In the genomic region with DNA sequence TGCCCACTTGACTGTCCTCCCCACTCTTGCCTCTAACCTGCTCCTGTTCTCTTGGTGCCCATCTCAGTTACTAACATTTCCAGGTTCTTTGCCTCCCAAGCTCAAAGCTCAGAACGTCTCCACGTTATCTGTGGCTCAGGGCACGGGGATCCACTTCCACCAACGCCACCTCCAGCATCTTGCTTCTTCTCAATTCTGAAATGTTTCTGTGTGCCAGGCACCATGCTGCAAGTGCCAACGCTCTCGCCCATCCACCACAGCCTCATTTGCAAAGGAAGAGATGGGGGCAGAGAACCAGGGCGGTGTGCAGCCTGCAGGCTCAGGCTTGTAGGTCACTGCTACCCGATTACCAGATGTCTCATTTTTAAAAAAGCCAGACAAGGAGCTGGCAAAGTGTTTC, we compare ENCODE assay signal across 11 mouse cellular contexts.
"Had no signal": no experiment of that assay in that cellular context is flagged by ENCODE, and none has a peak within 500 bp of the region (broad histone marks: within the 10 kb centered on the region; RNA-seq: fewer than 3 reads in every experiment).

No protein-coding gene starts in this region.

- DNase-seq: kidney, adult 11 months; kidney, adult 8-10 months; kidney, postnatal 10 days; kidney, postnatal 4 days; layer of hippocampus, adult 9-11 months; liver, postnatal 0 days; lung, embryonic 14.5 days; midbrain, embryonic 14.5 days; right cerebral cortex, postnatal 4 days; thymus, adult 18-20 months; thymus, postnatal 36 days had no signal
